Mouse (Mus musculus) forebrain, postnatal 0 days (tissue): ENCODE measurements at regions not wholly inside any gene's neighbourhood (a gene's known extent, or its start where the extent isn't known, plus 50 kb on each side); places are given as distances from the start of the nearest gene placed in this dataset.

Source experiments
- ATAC-seq: fragments of 200-750 bp; cut with Nextera tagmentation; 2 replicates; pipeline ENCODE4 v1.8.0; 2017; ENCODE audit warnings: mild to moderate bottlenecking, moderate library complexity
- DNase-seq: peaks from one replicate; pipeline ENCODE4 v3.0.0-alpha.2; 2015
- H3K27ac ChIP-seq: fragments of 300-500 bp; sonication (generic); 2 replicates; pipeline ENCODE4 v1.5.1; 2014; ENCODE audit warnings: low read depth, mild to moderate bottlenecking, antibody characterized with exemption, low read length, moderate library complexity, mixed read lengths
- H3K27me3 ChIP-seq: fragments of 300-500 bp; sonication (generic); 2 replicates; pipeline ENCODE4 v1.6.1; 2014; ENCODE audit warnings: mild to moderate bottlenecking, low read length, mixed read lengths; ENCODE audit not compliant: insufficient read depth
- H3K36me3 ChIP-seq: fragments of 300-500 bp; sonication (generic); 2 replicates; pipeline ENCODE4 v1.6.1; 2014; ENCODE audit warnings: mild to moderate bottlenecking, moderate library complexity; ENCODE audit not compliant: insufficient read depth
- H3K4me1 ChIP-seq: fragments of 300-500 bp; sonication (generic); 2 replicates; pipeline ENCODE4 v1.6.1; 2014; ENCODE audit warnings: antibody characterized with exemption; ENCODE audit not compliant: insufficient read depth
- H3K4me2 ChIP-seq: fragments of 300-500 bp; sonication (generic); 2 replicates; pipeline ENCODE4 v1.6.1; 2014; ENCODE audit warnings: low read depth, mild to moderate bottlenecking, moderate library complexity
- H3K4me3 ChIP-seq: fragments of 300-500 bp; sonication (generic); 2 replicates; pipeline ENCODE4 v1.5.1; 2014; ENCODE audit warnings: low read depth, low read length, mixed read lengths
- H3K9ac ChIP-seq: fragments of 300-500 bp; sonication (generic); 2 replicates; pipeline ENCODE4 v1.6.1; 2014; ENCODE audit warnings: mild to moderate bottlenecking
- H3K9me3 ChIP-seq: fragments of 300-500 bp; sonication (generic); 2 replicates; pipeline ENCODE4 v1.6.1; 2016; ENCODE audit warnings: low read length
- CTCF ChIP-seq: sonication (generic); IDR thresholded peaks from 2 replicates; pipeline ENCODE4 v1.5.1; 2016; ENCODE audit warnings: antibody characterized with exemption, control low read depth, low read depth
- WGBS: fragments of 180-500 bp; shearing (Covaris S2); extraction: QIAGEN DNeasy Blood & Tissue Kit; methylation state at CpG from one replicate; pipeline ENCODE4 v1.1.7; 2014; 5-methylcytosine and 5-hydroxymethylcytosine counted together

DNA sequence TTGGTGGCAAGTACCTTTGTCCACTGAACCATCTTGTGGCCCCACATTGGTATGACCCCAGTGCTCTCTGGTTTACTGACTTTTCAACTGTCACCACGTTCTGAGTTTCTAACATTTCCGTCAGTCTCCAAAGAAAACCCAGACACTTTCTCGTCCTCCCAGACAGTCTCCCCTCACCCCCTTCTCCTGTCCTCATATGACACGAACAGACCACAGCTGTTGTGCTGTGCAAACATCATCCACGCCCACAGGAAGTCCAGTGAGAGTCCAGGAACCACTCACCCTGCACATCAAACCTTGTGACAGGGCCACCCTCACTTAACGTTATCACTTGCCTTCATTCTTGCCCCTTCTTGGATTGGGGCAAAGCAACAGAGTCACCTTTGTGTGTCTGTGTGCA is 51.4 kb upstream of the Kcng1 start:
- H3K27ac ChIP-seq, result no peak overlapping the region
- WGBS, result 80% methylated on average over 6 of the region's 6 CpGs
- no peaks in the 10 kb centered on the region for H3K36me3 ChIP-seq
- peaks cover 3% of the 10 kb centered on the region; the same call in 1 of the 2 replicates for H3K4me1 ChIP-seq
- no peak for TF ChIP-seq CTCF
- ATAC-seq, result no peak
- H3K9me3 ChIP-seq, result no peaks in the 10 kb centered on the region
- no peak overlapping the region for H3K4me2 ChIP-seq
- H3K9ac ChIP-seq, result no peak overlapping the region
- no peak for DNase-seq
- H3K27me3 ChIP-seq, result no peaks in the 10 kb centered on the region
- no peak overlapping the region for H3K4me3 ChIP-seq
